8 mouse cellular contexts compared by ENCODE assay signal in genomic region chr5:30870131-30870406, GRCm38 (mm10). TPM values are rescaled to one million over a fixed set of nuclear protein-coding genes. Genes with fewer than 3 reads are reported as not detected.
A peak's percentile ranks its signal among the peaks of the same experiment; 100 is the strongest.
DNase-seq lines count a peak whose midpoint lies in the region; ATAC-seq and TF ChIP-seq lines count a peak whose summit lies in the region.

No protein-coding gene starts in this region.

- intact Hi-C loops in heart, postnatal 14 days (cut with DNase I) = no loop called here

- H3K4me2 ChIP-seq in heart, postnatal 0 days (ENCODE audit: low read depth, low read length) = peak overlapping the region; percentile 69
- peak overlapping the region; percentile 79 for H3K4me2 ChIP-seq in hindbrain, embryonic 12.5 days (replicated peaks)
- H3K4me2 ChIP-seq in midbrain, embryonic 12.5 days (replicated peaks) = peak overlapping the region; percentile 88

- no peaks in the 10 kb centered on the region for H3K27me3 ChIP-seq in heart, postnatal 0 days (ENCODE audit: control insufficient read depth, insufficient read depth, low read length)
- no peaks in the 10 kb centered on the region for H3K27me3 ChIP-seq in hindbrain, embryonic 12.5 days
- H3K27me3 ChIP-seq in midbrain, embryonic 12.5 days = no peaks in the 10 kb centered on the region

- WGBS in heart, postnatal 0 days = 15% methylated on average over 2 of the region's 2 CpGs
- WGBS in bone marrow, adult 2 months = 20% methylated on average over 2 of the region's 2 CpGs
- 25% methylated on average over 2 of the region's 2 CpGs for WGBS in hindbrain, embryonic 12.5 days
- 33% methylated on average over 2 of the region's 2 CpGs for WGBS in midbrain, embryonic 12.5 days

- ATAC-seq in heart, postnatal 0 days (ENCODE audit: insufficient read depth, low read depth) = no peak
- ATAC-seq in hindbrain, embryonic 12.5 days (ENCODE audit: low FRiP score) = no peak
- ATAC-seq in midbrain, embryonic 12.5 days (ENCODE audit: low FRiP score, low read depth) = no peak

- H3K9me3 ChIP-seq in heart, postnatal 0 days (replicated peaks; ENCODE audit: control insufficient read depth, low read length) = no peaks in the 10 kb centered on the region
- no peaks in the 10 kb centered on the region for H3K9me3 ChIP-seq in hindbrain, embryonic 12.5 days (replicated peaks)
- H3K9me3 ChIP-seq in midbrain, embryonic 12.5 days = no peaks in the 10 kb centered on the region

- TF ChIP-seq EP300 in heart, postnatal 0 days (IDR thresholded peaks at IDR 0.05; ENCODE audit: low read depth) = no peak

- peak overlapping the region; percentile 63 for H3K27ac ChIP-seq in heart, postnatal 0 days (ENCODE audit: low read depth)
- no peak overlapping the region; the same call in 1 of the 2 replicates for H3K27ac ChIP-seq in bone marrow, adult 2 months (ENCODE audit: control insufficient read depth, insufficient read depth, low read depth, low read length, poor library complexity)
- peak overlapping the region; percentile 55 for H3K27ac ChIP-seq in hindbrain, embryonic 12.5 days
- H3K27ac ChIP-seq in midbrain, embryonic 12.5 days (replicated peaks) = peak overlapping the region; percentile 58; the same call in 1 of the 2 replicates

- TF ChIP-seq POLR2A in bone marrow, adult 2 months (IDR thresholded peaks at IDR 0.05; ENCODE audit: borderline replicate concordance, control insufficient read depth, low read depth, low read length) = no peak

- peaks cover 7% of the 10 kb centered on the region for H3K4me1 ChIP-seq in heart, postnatal 0 days (ENCODE audit: control insufficient read depth, insufficient read depth)
- no peaks in the 10 kb centered on the region; the same call in 1 of the 2 replicates for H3K4me1 ChIP-seq in bone marrow, adult 2 months (ENCODE audit: control insufficient read depth, insufficient read depth, low read length)
- H3K4me1 ChIP-seq in hindbrain, embryonic 12.5 days = peaks cover 19% of the 10 kb centered on the region
- peaks cover 13% of the 10 kb centered on the region for H3K4me1 ChIP-seq in midbrain, embryonic 12.5 days

- H3K36me3 ChIP-seq in heart, postnatal 0 days (replicated peaks; ENCODE audit: control insufficient read depth, insufficient read depth, low read length) = peaks cover 40% of the 10 kb centered on the region
- H3K36me3 ChIP-seq in hindbrain, embryonic 12.5 days = peaks cover 54% of the 10 kb centered on the region
- peaks cover 66% of the 10 kb centered on the region for H3K36me3 ChIP-seq in midbrain, embryonic 12.5 days

- no peak for DNase-seq in heart, postnatal 0 days (ENCODE audit: low spot score)
- no peak for DNase-seq in heart, postnatal 14 days
- no peak for DNase-seq in urinary bladder, postnatal 14 days (ENCODE audit: low spot score)
- DNase-seq in frontal cortex, postnatal 10 days (ENCODE audit: low spot score in 2 of 2) = no peak
- no peak for DNase-seq in gastrocnemius, postnatal 4 days (ENCODE audit: low spot score in 2 of 2)

- H3K9ac ChIP-seq in heart, postnatal 0 days (replicated peaks; ENCODE audit: low read depth, low read length) = peak overlapping the region; percentile 89
- peak overlapping the region; percentile 93 for H3K9ac ChIP-seq in hindbrain, embryonic 12.5 days
- peak overlapping the region; percentile 88 for H3K9ac ChIP-seq in midbrain, embryonic 12.5 days (replicated peaks)

- TF ChIP-seq CTCF in heart, postnatal 0 days (IDR thresholded peaks at IDR 0.05; ENCODE audit: low read depth) = no peak
- no peak for TF ChIP-seq CTCF in bone marrow, adult 2 months (IDR thresholded peaks at IDR 0.05; ENCODE audit: control insufficient read depth, insufficient read depth, low read length)

- H3K4me3 ChIP-seq in heart, postnatal 0 days (ENCODE audit: low read depth, low read length) = peak overlapping the region; percentile 91
- H3K4me3 ChIP-seq in bone marrow, adult 2 months (replicated peaks; ENCODE audit: control insufficient read depth, low read depth, low read length) = peak overlapping the region; percentile 78
- peak overlapping the region; percentile 90 for H3K4me3 ChIP-seq in hindbrain, embryonic 12.5 days
- H3K4me3 ChIP-seq in midbrain, embryonic 12.5 days = peak overlapping the region; percentile 92

RNA-seq across cellular contexts. Expression of gene Tmem214, which starts 2.3 kb away (rescaled TPM):
- total RNA-seq in heart, postnatal 0 days (2014; rRNA removed; ENCODE audit: low replicate concordance) = 58.8 and 70.6 TPM in 2 replicates
- polyA plus RNA-seq in heart, postnatal 0 days (2015; fragmentation: Nextera tagmentation; extraction: Ambion mirVana) = 48.0 and 49.6 TPM in 2 replicates
- total RNA-seq in heart, postnatal 14 days (2021) = 10 to 100 TPM; 35.8 to 41.1 TPM
- polyA plus RNA-seq in bone marrow, adult 2 months (2011; ENCODE audit: insufficient read depth, insufficient read length, low replicate concordance, missing spikeins) = 15.3 and 29.1 TPM in 2 replicates
- 66.8 and 68.5 TPM in 2 replicates for polyA plus RNA-seq in hindbrain, embryonic 12.5 days (2016; fragmentation: Nextera tagmentation; extraction: Ambion mirVana)
- 58.4 and 65.5 TPM in 2 replicates for polyA plus RNA-seq in midbrain, embryonic 12.5 days (2016; fragmentation: Nextera tagmentation; extraction: Ambion mirVana)
- total RNA-seq in gastrocnemius, postnatal 4 days (2021) = 10 to 100 TPM; 56.9 to 58.3 TPM

RNA-seq across cellular contexts. Expression of gene Agbl5, which starts 18.4 kb away (rescaled TPM):
- 18.1 and 28.2 TPM in 2 replicates for total RNA-seq in heart, postnatal 0 days (2014; rRNA removed; ENCODE audit: low replicate concordance)
- 4.2 and 4.9 TPM in 2 replicates for polyA plus RNA-seq in heart, postnatal 0 days (2015; fragmentation: Nextera tagmentation; extraction: Ambion mirVana)
- total RNA-seq in heart, postnatal 14 days (2021) = 1 to 10 TPM; 5.9 to 8.3 TPM
- 5.4 and 6.2 TPM in 2 replicates for polyA plus RNA-seq in bone marrow, adult 2 months (2011; ENCODE audit: insufficient read depth, insufficient read length, low replicate concordance, missing spikeins)
- 32.4 and 36.9 TPM in 2 replicates for polyA plus RNA-seq in hindbrain, embryonic 12.5 days (2016; fragmentation: Nextera tagmentation; extraction: Ambion mirVana)
- polyA plus RNA-seq in midbrain, embryonic 12.5 days (2016; fragmentation: Nextera tagmentation; extraction: Ambion mirVana) = 30.6 and 32.1 TPM in 2 replicates
- total RNA-seq in gastrocnemius, postnatal 4 days (2021) = 10 to 100 TPM in 1 of 2 experiments, 1 to 10 TPM in 1; 8.3 to 10.0 TPM

RNA-seq across cellular contexts. Expression of gene Ost4, which starts 37.5 kb away (rescaled TPM):
- 201 and 280 TPM in 2 replicates for total RNA-seq in heart, postnatal 0 days (2014; rRNA removed; ENCODE audit: low replicate concordance)
- 334 and 356 TPM in 2 replicates for polyA plus RNA-seq in heart, postnatal 0 days (2015; fragmentation: Nextera tagmentation; extraction: Ambion mirVana)
- 100 to 1,000 TPM; 145 to 146 TPM for total RNA-seq in heart, postnatal 14 days (2021)
- 147 and 148 TPM in 2 replicates for polyA plus RNA-seq in bone marrow, adult 2 months (2011; ENCODE audit: insufficient read depth, insufficient read length, low replicate concordance, missing spikeins)
- polyA plus RNA-seq in hindbrain, embryonic 12.5 days (2016; fragmentation: Nextera tagmentation; extraction: Ambion mirVana) = 256 and 303 TPM in 2 replicates
- 298 and 304 TPM in 2 replicates for polyA plus RNA-seq in midbrain, embryonic 12.5 days (2016; fragmentation: Nextera tagmentation; extraction: Ambion mirVana)
- 100 to 1,000 TPM; 171 to 194 TPM for total RNA-seq in gastrocnemius, postnatal 4 days (2021)

RNA-seq across cellular contexts. Expression of gene Emilin1, which starts 43.1 kb away (rescaled TPM):
- total RNA-seq in heart, postnatal 0 days (2014; rRNA removed; ENCODE audit: low replicate concordance) = 63.5 and 64.5 TPM in 2 replicates
- polyA plus RNA-seq in heart, postnatal 0 days (2015; fragmentation: Nextera tagmentation; extraction: Ambion mirVana) = 68.3 and 70.4 TPM in 2 replicates
- total RNA-seq in heart, postnatal 14 days (2021) = 10 to 100 TPM; 38.9 to 46.9 TPM
- polyA plus RNA-seq in bone marrow, adult 2 months (2011; ENCODE audit: insufficient read depth, insufficient read length, low replicate concordance, missing spikeins) = 9.3 and 17.6 TPM in 2 replicates
- polyA plus RNA-seq in hindbrain, embryonic 12.5 days (2016; fragmentation: Nextera tagmentation; extraction: Ambion mirVana) = 121 and 122 TPM in 2 replicates
- 49.8 and 79.9 TPM in 2 replicates for polyA plus RNA-seq in midbrain, embryonic 12.5 days (2016; fragmentation: Nextera tagmentation; extraction: Ambion mirVana)
- total RNA-seq in gastrocnemius, postnatal 4 days (2021) = 100 to 1,000 TPM in 1 of 2 experiments, 10 to 100 TPM in 1; 86.8 to 104 TPM

RNA-seq across cellular contexts. Expression of gene Khk, which starts 51.2 kb away (rescaled TPM):
- 11.8 and 15.0 TPM in 2 replicates for total RNA-seq in heart, postnatal 0 days (2014; rRNA removed; ENCODE audit: low replicate concordance)
- 16.2 and 18.5 TPM in 2 replicates for polyA plus RNA-seq in heart, postnatal 0 days (2015; fragmentation: Nextera tagmentation; extraction: Ambion mirVana)
- 10 to 100 TPM; 15.4 TPM for total RNA-seq in heart, postnatal 14 days (2021)
- 42.6 and 45.4 TPM in 2 replicates for polyA plus RNA-seq in bone marrow, adult 2 months (2011; ENCODE audit: insufficient read depth, insufficient read length, low replicate concordance, missing spikeins)
- 5.6 and 7.1 TPM in 2 replicates for polyA plus RNA-seq in hindbrain, embryonic 12.5 days (2016; fragmentation: Nextera tagmentation; extraction: Ambion mirVana)
- 5.6 TPM in 2 replicates for polyA plus RNA-seq in midbrain, embryonic 12.5 days (2016; fragmentation: Nextera tagmentation; extraction: Ambion mirVana)
- 10 to 100 TPM; 26.7 to 29.8 TPM for total RNA-seq in gastrocnemius, postnatal 4 days (2021)
